Mouse (Mus musculus): ENCODE data around the gene Olfr767. TPM values are rescaled to one million over a fixed set of nuclear protein-coding genes. Genes with fewer than 3 reads are reported as not detected.
"Not testable (repeated sequence)": the region's sequence is repeated elsewhere in the genome, so short reads cannot be mapped to it uniquely, and the experiment has no call there.

The Olfr767 gene
- polyA plus RNA-seq (2016; fragmentation: Nextera tagmentation; extraction: Ambion mirVana), result not detected in 2 replicates

DNA sequence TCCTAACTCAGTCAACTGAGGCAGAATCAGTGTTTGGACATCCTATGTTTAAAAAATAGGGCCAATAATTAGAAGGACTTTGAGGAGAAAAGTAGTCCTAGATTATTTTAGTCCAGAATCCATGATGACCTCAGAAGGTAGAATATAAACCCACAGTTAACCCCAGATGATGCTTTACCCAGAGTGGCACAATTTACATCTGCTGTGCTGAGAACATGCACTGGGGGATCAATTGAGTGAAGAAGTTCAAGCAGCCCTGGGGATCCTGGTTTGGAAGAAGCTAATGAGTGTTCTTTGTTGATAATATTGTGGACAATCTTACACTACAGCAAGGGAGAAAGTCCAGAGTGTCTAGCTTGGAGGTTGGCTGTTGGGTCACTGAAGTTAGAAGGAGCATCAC lies at the start of gene Olfr767:
Gene Olfr767 (minus strand): TSS at position 101 of the 400 bp plus-strand sequence.
- not testable (repeated sequence) for DNase-seq (ENCODE audit: low spot score); H3K4me1 ChIP-seq; H3K27ac ChIP-seq; H3K36me3 ChIP-seq; H3K9me3 ChIP-seq; H3K27me3 ChIP-seq (ENCODE audit: insufficient read depth, poor library complexity, severe bottlenecking); H3K4me3 ChIP-seq

- H3K9me3 ChIP-seq, result no peaks in the 10 kb centered on the region
- no peak within 1 kb of the TSS for H3K27ac ChIP-seq
- no peaks in the 10 kb centered on the region for H3K36me3 ChIP-seq
- H3K4me1 ChIP-seq, result no peaks in the 10 kb centered on the region
- WGBS, result 79% methylated on average over 2 of the region's 2 CpGs
- H3K27me3 ChIP-seq (ENCODE audit: insufficient read depth, poor library complexity, severe bottlenecking), result no peaks in the 10 kb centered on the region
- DNase-seq (ENCODE audit: low spot score), result no peak
- H3K4me3 ChIP-seq, result no peak within 1 kb of the TSS
Measured at GRCm38 (mm10) chr10:129117761-129118160, 35.1 kb upstream of the Olfr767 start, which contains the start of gene Olfr769. Olfr769 (minus strand) TSS chr10:129117861.

DNA sequence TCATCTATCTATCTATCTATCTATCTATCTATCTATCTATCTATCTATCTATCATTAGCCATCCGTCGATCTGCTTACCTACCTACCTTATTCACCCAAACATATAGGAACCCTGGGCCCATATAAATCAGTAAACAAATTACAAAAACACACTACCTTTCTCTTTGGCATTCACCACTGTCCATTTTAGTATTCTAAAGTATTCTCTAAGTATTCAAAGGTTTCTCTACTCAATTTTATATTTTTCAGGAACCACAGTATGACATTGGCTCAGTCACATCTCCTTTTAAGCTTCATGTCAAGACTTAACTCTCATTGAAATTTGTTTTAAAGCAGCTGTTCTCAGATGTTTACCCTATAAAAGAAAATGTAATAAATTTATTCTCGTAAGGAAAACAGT lies 32.4 kb upstream of the Olfr767 start:
- Histone ChIP-seq H3K36me3 (no peaks in the 10 kb centered on the region), H3K4me1 (no peaks in the 10 kb centered on the region), H3K9me3 (peaks cover 3% of the 10 kb centered on the region; the same call in 1 of the 2 replicates), H3K27ac (no peak overlapping the region), H3K27me3 (ENCODE audit: insufficient read depth, poor library complexity, severe bottlenecking) (no peaks in the 10 kb centered on the region), H3K4me3 (no peak overlapping the region)
- 92% methylated on average over 3 of the region's 3 CpGs for WGBS
- no peak for DNase-seq (ENCODE audit: low spot score)

DNA sequence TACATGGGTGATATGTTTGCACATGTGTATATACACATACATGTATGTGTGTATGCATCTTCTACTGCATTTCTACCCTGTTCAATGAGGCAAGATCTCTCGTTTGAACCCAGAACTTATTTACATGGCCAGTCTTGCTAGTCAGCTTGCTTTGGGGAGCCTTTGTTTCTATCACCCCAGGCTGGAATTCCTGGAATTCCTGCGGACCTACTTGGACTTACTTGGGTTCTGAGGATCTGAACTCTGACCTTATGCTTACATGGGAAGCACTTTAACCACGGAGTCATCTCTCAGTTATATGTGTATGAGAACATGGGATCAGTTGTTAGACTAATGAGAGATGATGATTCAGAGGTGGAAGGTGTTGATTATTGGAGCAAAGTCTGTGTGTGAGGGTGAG lies 18.5 kb upstream of the Olfr767 start:
- Histone ChIP-seq H3K27me3 (ENCODE audit: insufficient read depth, poor library complexity, severe bottlenecking) (no peaks in the 10 kb centered on the region), H3K4me3 (no peak overlapping the region), H3K27ac (no peak overlapping the region), H3K36me3 (no peaks in the 10 kb centered on the region), H3K9me3 (no peaks in the 10 kb centered on the region), H3K4me1 (no peaks in the 10 kb centered on the region)
- DNase-seq (ENCODE audit: low spot score), result no peak
- WGBS, result 40% methylated on average over 3 of the region's 3 CpGs

GRCm38 (mm10) chr10:129099275-129099674 lies 16.6 kb upstream of the Olfr767 start, which contains the start of gene Olfr768:
Olfr768 (minus strand) TSS chr10:129099375.
- no peak within 1 kb of the TSS for H3K27ac ChIP-seq
- no peak within 1 kb of the TSS for H3K4me3 ChIP-seq
- 70% methylated on average over 1 of the region's 1 CpGs for WGBS
- H3K27me3 ChIP-seq (ENCODE audit: insufficient read depth, poor library complexity, severe bottlenecking), result no peaks in the 10 kb centered on the region
- no peaks in the 10 kb centered on the region for H3K36me3 ChIP-seq
- H3K4me1 ChIP-seq, result no peaks in the 10 kb centered on the region
- no peak for DNase-seq (ENCODE audit: low spot score)
- no peaks in the 10 kb centered on the region for H3K9me3 ChIP-seq

DNA sequence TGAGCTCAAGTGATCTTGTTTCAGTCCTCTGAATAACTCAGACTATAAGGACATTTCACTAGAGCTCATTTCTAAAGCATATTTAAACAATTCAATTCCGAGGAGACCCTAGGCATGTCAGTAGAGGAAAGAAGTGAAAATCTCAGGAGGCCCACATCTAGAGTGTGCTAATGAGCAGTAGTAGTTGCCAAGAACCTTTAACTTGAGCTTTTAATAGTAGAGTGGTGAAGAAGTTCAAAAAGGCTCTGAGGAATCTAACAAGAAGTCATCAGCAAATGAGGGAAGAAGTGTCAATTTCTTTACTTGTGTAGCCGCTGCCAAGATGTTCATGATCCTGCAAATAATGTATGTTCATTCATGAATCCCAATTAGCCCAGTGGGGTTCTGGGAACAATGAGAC lies 13.8 kb downstream of the Olfr767 start, which contains the start of gene Olfr766-ps1:
Gene Olfr766-ps1 (minus strand): TSS at position 101 of the 400 bp plus-strand sequence.
- no peak for DNase-seq (ENCODE audit: low spot score)
- Histone ChIP-seq H3K9me3 (no peaks in the 10 kb centered on the region), H3K4me3 (no peak within 1 kb of the TSS), H3K4me1 (no peaks in the 10 kb centered on the region), H3K27me3 (ENCODE audit: insufficient read depth, poor library complexity, severe bottlenecking) (no peaks in the 10 kb centered on the region), H3K36me3 (no peaks in the 10 kb centered on the region), H3K27ac (no peak within 1 kb of the TSS)
- 77% methylated on average over 2 of the region's 2 CpGs for WGBS

DNA sequence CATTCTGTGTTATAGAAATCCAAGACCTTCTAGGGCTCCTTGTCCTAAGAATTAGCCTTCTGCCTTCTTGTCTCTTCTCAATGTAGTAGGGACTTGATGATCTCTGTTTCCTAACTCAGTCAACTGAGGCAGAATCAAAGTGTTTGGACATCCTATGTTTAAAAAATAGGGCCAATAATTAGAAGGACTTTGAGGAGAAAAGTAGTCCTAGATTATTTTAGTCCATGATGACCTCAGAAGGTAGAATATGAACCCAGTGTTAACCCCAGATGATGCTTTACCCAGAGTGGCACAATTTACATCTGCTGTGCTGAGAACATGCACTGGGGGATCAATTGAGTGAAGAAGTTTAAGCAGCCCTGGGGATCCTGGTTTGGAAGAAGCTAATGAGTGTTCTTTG lies 32.8 kb downstream of the Olfr767 start, which contains the start of gene Olfr765:
Gene Olfr765 (minus strand): TSS at position 101 of the 400 bp plus-strand sequence.
- DNase-seq (ENCODE audit: low spot score); H3K27me3 ChIP-seq (ENCODE audit: insufficient read depth, poor library complexity, severe bottlenecking); H3K27ac ChIP-seq; H3K4me1 ChIP-seq; H3K4me3 ChIP-seq; H3K36me3 ChIP-seq; H3K9me3 ChIP-seq: not testable (repeated sequence)

GRCm38 (mm10) chr10:129039796-129040195 lies 42.9 kb downstream of the Olfr767 start, which contains the start of gene Olfr764-ps1:
Olfr764-ps1 (minus strand) TSS chr10:129039896.
- Histone ChIP-seq H3K36me3 (no peaks in the 10 kb centered on the region), H3K4me1 (no peaks in the 10 kb centered on the region), H3K27me3 (ENCODE audit: insufficient read depth, poor library complexity, severe bottlenecking) (no peaks in the 10 kb centered on the region), H3K4me3 (no peak within 1 kb of the TSS), H3K27ac (no peak within 1 kb of the TSS), H3K9me3 (no peaks in the 10 kb centered on the region)
- DNase-seq (ENCODE audit: low spot score), result no peak
- 75% methylated on average over 3 of the region's 3 CpGs for WGBS

DNA sequence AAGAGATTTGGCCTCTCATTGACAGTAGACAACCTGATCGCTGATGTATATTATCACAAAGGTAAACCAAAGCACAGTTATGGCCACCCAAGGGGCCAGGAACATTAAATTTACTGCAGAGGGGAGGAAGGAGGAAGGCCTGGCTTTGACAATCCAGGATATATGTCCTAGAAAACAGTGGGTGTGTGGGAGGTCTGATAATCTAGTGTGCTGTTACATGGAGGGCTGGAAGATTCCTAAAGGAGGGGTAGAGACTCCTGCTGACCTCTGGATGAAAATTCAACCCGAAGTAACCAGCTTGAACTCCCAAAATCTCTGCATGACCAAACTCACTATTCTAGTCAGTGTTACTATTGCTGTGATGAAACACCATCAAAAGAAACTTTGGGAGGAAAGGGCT lies 54.4 kb downstream of the Olfr767 start:
- no peaks in the 10 kb centered on the region for H3K4me1 ChIP-seq
- no peak overlapping the region for H3K27ac ChIP-seq
- no peaks in the 10 kb centered on the region for H3K36me3 ChIP-seq
- no peak for DNase-seq (ENCODE audit: low spot score)
- no peaks in the 10 kb centered on the region for H3K9me3 ChIP-seq
- no peak overlapping the region for H3K4me3 ChIP-seq
- WGBS, result 77% methylated on average over 2 of the region's 2 CpGs
- H3K27me3 ChIP-seq (ENCODE audit: insufficient read depth, poor library complexity, severe bottlenecking), result no peaks in the 10 kb centered on the region

GRCm38 (mm10) chr10:129026018-129026662 lies 56.6 kb downstream of the Olfr767 start:
- H3K9me3 ChIP-seq, result no peaks in the 10 kb centered on the region
- H3K27ac ChIP-seq, result no peak overlapping the region
- DNase-seq (ENCODE audit: low spot score), result no peak
- H3K4me1 ChIP-seq, result no peaks in the 10 kb centered on the region
- WGBS, result 56% methylated on average over 3 of the region's 3 CpGs
- no peak overlapping the region for H3K4me3 ChIP-seq
- H3K36me3 ChIP-seq, result no peaks in the 10 kb centered on the region
- H3K27me3 ChIP-seq (ENCODE audit: insufficient read depth, poor library complexity, severe bottlenecking), result no peaks in the 10 kb centered on the region

Other genes starting within 250 kb of the Olfr767 start
- gene Gdf11, start 191.2 kb downstream of the Olfr767 start, polyA plus RNA-seq (2016; fragmentation: Nextera tagmentation; extraction: Ambion mirVana), result 4.6 and 5.7 TPM in 2 replicates
- gene Cd63, start 181.9 kb downstream of the Olfr767 start, polyA plus RNA-seq (2016; fragmentation: Nextera tagmentation; extraction: Ambion mirVana), result 313 and 322 TPM in 2 replicates
- 8.8 and 9.9 TPM in 2 replicates for gene Rdh5, start 160.0 kb downstream of the Olfr767 start, polyA plus RNA-seq (2016; fragmentation: Nextera tagmentation; extraction: Ambion mirVana)
- gene Bloc1s1, start 158.9 kb downstream of the Olfr767 start, polyA plus RNA-seq (2016; fragmentation: Nextera tagmentation; extraction: Ambion mirVana), result 182 and 194 TPM in 2 replicates
- 1.1 and 1.3 TPM in 2 replicates for gene Itga7, start 149.1 kb downstream of the Olfr767 start, polyA plus RNA-seq (2016; fragmentation: Nextera tagmentation; extraction: Ambion mirVana)
- gene Mettl7b, start 121.9 kb downstream of the Olfr767 start, polyA plus RNA-seq (2016; fragmentation: Nextera tagmentation; extraction: Ambion mirVana), result not detected in 2 replicates
- gene Olfr9, start 93.5 kb downstream of the Olfr767 start, polyA plus RNA-seq (2016; fragmentation: Nextera tagmentation; extraction: Ambion mirVana), result not detected in 2 replicates
- gene Olfr763, start 72.1 kb downstream of the Olfr767 start, polyA plus RNA-seq (2016; fragmentation: Nextera tagmentation; extraction: Ambion mirVana), result not detected in 2 replicates
- not detected in 2 replicates for gene Olfr764-ps1, start 43.0 kb downstream of the Olfr767 start, polyA plus RNA-seq (2016; fragmentation: Nextera tagmentation; extraction: Ambion mirVana)
- gene Olfr765, start 32.9 kb downstream of the Olfr767 start, polyA plus RNA-seq (2016; fragmentation: Nextera tagmentation; extraction: Ambion mirVana), result not detected in 2 replicates
- not detected in 2 replicates for gene Olfr766-ps1, start 13.9 kb downstream of the Olfr767 start, polyA plus RNA-seq (2016; fragmentation: Nextera tagmentation; extraction: Ambion mirVana)
- not detected in 2 replicates for gene Olfr768, start 16.5 kb upstream of the Olfr767 start, polyA plus RNA-seq (2016; fragmentation: Nextera tagmentation; extraction: Ambion mirVana)
- gene Olfr769, start 35.0 kb upstream of the Olfr767 start, polyA plus RNA-seq (2016; fragmentation: Nextera tagmentation; extraction: Ambion mirVana), result not detected in 2 replicates
- not detected in 2 replicates for gene Olfr770, start 56.1 kb upstream of the Olfr767 start, polyA plus RNA-seq (2016; fragmentation: Nextera tagmentation; extraction: Ambion mirVana)
- not detected in 2 replicates for gene Olfr771, start 81.8 kb upstream of the Olfr767 start, polyA plus RNA-seq (2016; fragmentation: Nextera tagmentation; extraction: Ambion mirVana)
- not detected in 2 replicates for gene Olfr772, start 95.0 kb upstream of the Olfr767 start, polyA plus RNA-seq (2016; fragmentation: Nextera tagmentation; extraction: Ambion mirVana)
- gene Olfr773, start 104.5 kb upstream of the Olfr767 start, polyA plus RNA-seq (2016; fragmentation: Nextera tagmentation; extraction: Ambion mirVana), result not detected in 2 replicates
- not detected in 2 replicates for gene Olfr774, start 153.3 kb upstream of the Olfr767 start, polyA plus RNA-seq (2016; fragmentation: Nextera tagmentation; extraction: Ambion mirVana)
- not detected in 2 replicates for gene Olfr775, start 165.5 kb upstream of the Olfr767 start, polyA plus RNA-seq (2016; fragmentation: Nextera tagmentation; extraction: Ambion mirVana)
- not detected in 2 replicates for gene Olfr776, start 176.2 kb upstream of the Olfr767 start, polyA plus RNA-seq (2016; fragmentation: Nextera tagmentation; extraction: Ambion mirVana)
- not detected in 2 replicates for gene Olfr777, start 188.6 kb upstream of the Olfr767 start, polyA plus RNA-seq (2016; fragmentation: Nextera tagmentation; extraction: Ambion mirVana)
- not detected in 2 replicates for gene Olfr780, start 235.2 kb upstream of the Olfr767 start, polyA plus RNA-seq (2016; fragmentation: Nextera tagmentation; extraction: Ambion mirVana)
- gene Olfr781, start 245.9 kb upstream of the Olfr767 start, polyA plus RNA-seq (2016; fragmentation: Nextera tagmentation; extraction: Ambion mirVana), result not detected in 2 replicates

Data from heart, embryonic 10.5 days (tissue).